Mouse (Mus musculus) ES-E14 (cell line): Measurements from ENCODE around the gene Fars2.

Experiments used
- CHD2 ChIP-seq: IDR thresholded peaks from 2 replicates; pipeline ENCODE4 v1.6.1; 2014; ENCODE audit warnings: mild to moderate bottlenecking, low read depth, low read length, inconsistent platforms
- HCFC1 ChIP-seq: IDR thresholded peaks from 2 replicates; pipeline ENCODE4 v1.6.1; 2012; ENCODE audit warnings: low read length, inconsistent platforms, borderline replicate concordance; ENCODE audit not compliant: insufficient read depth
- MAFK ChIP-seq: IDR thresholded peaks from 2 replicates; pipeline ENCODE4 v1.6.1; 2014; ENCODE audit warnings: mild to moderate bottlenecking, low read depth, low read length, inconsistent platforms; ENCODE audit not compliant: insufficient read depth
- ZNF384 ChIP-seq: IDR thresholded peaks from 2 replicates; pipeline ENCODE4 v1.6.1; 2012; ENCODE audit warnings: low read depth, low read length, inconsistent platforms

- TF ChIP-seq MAFK (no peak), HCFC1 (no peak), CHD2 (no peak), ZNF384 (no peak)
These were observed 29.0 kb upstream of the Fars2 start for GRCm38 (mm10) chr13:36088168-36088567.
